Mouse (Mus musculus): ENCODE measurements around the gene Nbr1. TPM values are rescaled to one million over a fixed set of nuclear protein-coding genes. Genes with fewer than 3 reads are reported as not detected.
"Not testable (repeated sequence)": the region's sequence is repeated elsewhere in the genome, so short reads cannot be mapped to it uniquely, and the experiment has no call there.

The Nbr1 gene
- total and polyA plus RNA-seq, 3 experiments = 38.6 to 52.3 TPM; not detected in 1

- no peak overlapping the region for H3K9ac ChIP-seq (ENCODE audit: control insufficient read depth, low read depth, low read length, poor library complexity, severe bottlenecking)
- H3K4me3 ChIP-seq (ENCODE audit: control insufficient read depth in 1 of 2, insufficient read depth in 1 of 2, low read depth in 2 of 2, low read length in 2 of 2) = no peak overlapping the region
- DNase-seq (ENCODE audit: low read depth, low spot score) = peak; percentile 93
- TF ChIP-seq ZMIZ1 (IDR thresholded peaks at IDR 0.05; ENCODE audit: low read depth, low read length) = no peak
- TF ChIP-seq MAFK (IDR thresholded peaks at IDR 0.05; ENCODE audit: borderline replicate concordance, low read depth, low read length) = no peak
- peak; percentile 93 for TF ChIP-seq SIN3A (IDR thresholded peaks at IDR 0.05; ENCODE audit: low read length)
- peak; percentile 29; the same call in 1 of the 2 replicates for TF ChIP-seq TBP (IDR thresholded peaks at IDR 0.05; ENCODE audit: low read depth, low read length)
- peak; percentile 82 for TF ChIP-seq MXI1 (IDR thresholded peaks at IDR 0.05; ENCODE audit: low read depth, low read length)
- no peak overlapping the region for H3K27ac ChIP-seq (ENCODE audit: control insufficient read depth, low read depth, low read length)
- no peaks in the 10 kb centered on the region; a peak in 1 of 4 replicates for H3K36me3 ChIP-seq (ENCODE audit: control insufficient read depth in 1 of 2, insufficient read depth in 2 of 2, low read length in 2 of 2)
- H3K79me2 ChIP-seq (ENCODE audit: control insufficient read depth, insufficient read depth, low read length, poor library complexity) = no peaks in the 10 kb centered on the region
- H3K27me3 ChIP-seq (ENCODE audit: control insufficient read depth in 1 of 2, insufficient read depth in 2 of 2, low read length in 2 of 2) = no peaks in the 10 kb centered on the region; a peak in 2 of 4 replicates
- no peaks in the 10 kb centered on the region for H3K9me3 ChIP-seq (replicated peaks; ENCODE audit: insufficient read depth, low read length)
- no peaks in the 10 kb centered on the region for H3K4me1 ChIP-seq (ENCODE audit: control insufficient read depth in 1 of 2, insufficient read depth in 2 of 2, low read length in 2 of 2)
Measured at GRCm38 (mm10) chr11:101602491-101602890, 50.5 kb downstream of the Nbr1 start.

- no peak overlapping the region for H3K9ac ChIP-seq (ENCODE audit: control insufficient read depth, low read depth, low read length, poor library complexity, severe bottlenecking)
- DNase-seq (ENCODE audit: low read depth, low spot score) = no peak
- no peak for TF ChIP-seq ELF1 (IDR thresholded peaks at IDR 0.05; ENCODE audit: low read depth, low read length)
- no peak for TF ChIP-seq MYB (IDR thresholded peaks at IDR 0.05; ENCODE audit: low read depth, low read length)
Measured at GRCm38 (mm10) chr11:101604116-101604515, 52.2 kb downstream of the Nbr1 start.

GRCm38 (mm10) chr11:101604531-101605453, 52.8 kb downstream of the Nbr1 start:
- H3K4me3 ChIP-seq (ENCODE audit: control insufficient read depth in 1 of 2, insufficient read depth in 1 of 2, low read depth in 2 of 2, low read length in 2 of 2); H3K36me3 ChIP-seq (ENCODE audit: control insufficient read depth in 1 of 2, insufficient read depth in 2 of 2, low read length in 2 of 2); H3K4me1 ChIP-seq (ENCODE audit: control insufficient read depth in 1 of 2, insufficient read depth in 2 of 2, low read length in 2 of 2); H3K79me2 ChIP-seq (ENCODE audit: control insufficient read depth, insufficient read depth, low read length, poor library complexity); H3K27me3 ChIP-seq (ENCODE audit: control insufficient read depth in 1 of 2, insufficient read depth in 2 of 2, low read length in 2 of 2); H3K9me3 ChIP-seq (replicated peaks; ENCODE audit: insufficient read depth, low read length): not testable (repeated sequence)
- peak; percentile 97 for DNase-seq (ENCODE audit: low read depth, low spot score)
- TF ChIP-seq ZMIZ1 (IDR thresholded peaks at IDR 0.05; ENCODE audit: low read depth, low read length) (peak; percentile 98), POLR2AphosphoS2 (IDR thresholded peaks at IDR 0.05; ENCODE audit: low read length) (peak; percentile 98), MYC (IDR thresholded peaks at IDR 0.05; ENCODE audit: low read depth, low read length) (peak; percentile 85), NELFE (IDR thresholded peaks at IDR 0.05; ENCODE audit: low read depth, low read length) (peak; percentile 72), HCFC1 (IDR thresholded peaks at IDR 0.05; ENCODE audit: low read depth, low read length) (peak; percentile 72), POLR2A (IDR thresholded peaks at IDR 0.05; ENCODE audit: control insufficient read depth in 1 of 2, insufficient read depth in 1 of 2, low read depth in 1 of 2, low read length in 2 of 2, poor library complexity in 1 of 2) (peak; percentile 96 to 97), TBP (IDR thresholded peaks at IDR 0.05; ENCODE audit: low read depth, low read length) (peak; percentile 99), ETS1 (IDR thresholded peaks at IDR 0.05; ENCODE audit: low read depth, low read length) (peak; percentile 93), JUND (IDR thresholded peaks at IDR 0.05; ENCODE audit: low read depth, low read length) (peak; percentile 73), MAZ (IDR thresholded peaks at IDR 0.05; ENCODE audit: low read depth, low read length) (peak; percentile 43; the same call in 1 of the 2 replicates), GATA1 (IDR thresholded peaks at IDR 0.05; ENCODE audit: low read depth, low read length) (peak; percentile 58), MAX (IDR thresholded peaks at IDR 0.05; ENCODE audit: low read length) (peak; percentile 27; the same call in 1 of the 2 replicates), TCF12 (IDR thresholded peaks at IDR 0.05; ENCODE audit: low read depth, low read length) (peak; percentile 58; the same call in 1 of the 2 replicates), USF1 (IDR thresholded peaks at IDR 0.05; ENCODE audit: low read depth, low read length) (peak; percentile 34; the same call in 1 of the 2 replicates), POLR2AphosphoS5 (IDR thresholded peaks at IDR 0.05; ENCODE audit: borderline replicate concordance, low read depth, low read length) (0 out of 2 replicates have a peak, but pooled peaks have one; percentile 96), MEF2A (IDR thresholded peaks at IDR 0.05; ENCODE audit: extremely low read depth, insufficient replicate concordance, low read depth, low read length, poor library complexity, severe bottlenecking) (0 out of 2 replicates have a peak, but pooled peaks have one; percentile 19), SIN3A (IDR thresholded peaks at IDR 0.05; ENCODE audit: low read length) (peak; percentile 74)
- Histone ChIP-seq H3K9ac (ENCODE audit: control insufficient read depth, low read depth, low read length, poor library complexity, severe bottlenecking) (peak overlapping the region; percentile 58), H3K27ac (ENCODE audit: control insufficient read depth, low read depth, low read length) (peak overlapping the region; percentile 95)

More at GRCm38 (mm10) chr11:101604116-101604515, 52.2 kb downstream of the Nbr1 start:
- no peak overlapping the region for H3K27ac ChIP-seq (ENCODE audit: control insufficient read depth, low read depth, low read length)
- no peaks in the 10 kb centered on the region; a peak in 1 of 4 replicates for H3K36me3 ChIP-seq (ENCODE audit: control insufficient read depth in 1 of 2, insufficient read depth in 2 of 2, low read length in 2 of 2)
- H3K27me3 ChIP-seq (ENCODE audit: control insufficient read depth in 1 of 2, insufficient read depth in 2 of 2, low read length in 2 of 2) = no peaks in the 10 kb centered on the region; a peak in 2 of 4 replicates
- H3K9me3 ChIP-seq (replicated peaks; ENCODE audit: insufficient read depth, low read length) = no peaks in the 10 kb centered on the region
- H3K4me1 ChIP-seq (ENCODE audit: control insufficient read depth in 1 of 2, insufficient read depth in 2 of 2, low read length in 2 of 2) = no peaks in the 10 kb centered on the region
- H3K79me2 ChIP-seq (ENCODE audit: control insufficient read depth, insufficient read depth, low read length, poor library complexity) = no peaks in the 10 kb centered on the region
- H3K4me3 ChIP-seq (ENCODE audit: control insufficient read depth in 1 of 2, insufficient read depth in 1 of 2, low read depth in 2 of 2, low read length in 2 of 2) = no peak overlapping the region
